Mouse (Mus musculus) layer of hippocampus, postnatal 14 days (tissue): ENCODE data around the gene Uqcr11. TPM values are rescaled to one million over a fixed set of nuclear protein-coding genes. Genes with fewer than 3 reads are reported as not detected.

Experiments used
- DNase-seq, 2 experiments: peaks; one replicate each; pipeline ENCODE4 v3.0.0; 2021 to 2022; ENCODE audit warnings: low spot score in 2 of 2, mixed read lengths in 1 of 2
- microRNA-seq, 2 experiments: library from miRNA; unstranded; fragments of <30 nt; microRNA quantifications; one replicate each; pipeline ENCODE4 v1.2.0; 2021
- total RNA-seq, 2 experiments: library from RNA; stranded (reverse); gene quantifications; 2 replicates each; pipeline ENCODE4 v1.2.3; 2021

The Uqcr11 gene
- total RNA-seq, 2 experiments from 2014 or later = 620 to 655 TPM

- DNase-seq = no peak
Measured at GRCm38 (mm10) chr10:80377716-80378115, 28.9 kb downstream of the Uqcr11 start.

GRCm38 (mm10) chr10:80376160-80376559 lies 30.5 kb downstream of the Uqcr11 start:
- DNase-seq = peak; percentile 88 to 94

GRCm38 (mm10) chr10:80374063-80374462 lies 32.6 kb downstream of the Uqcr11 start:
- DNase-seq = peak; percentile 71 to 80

GRCm38 (mm10) chr10:80372706-80373105 lies 33.9 kb downstream of the Uqcr11 start:
- DNase-seq = no peak

- no peak for DNase-seq
Measured at GRCm38 (mm10) chr10:80371983-80372382, 34.6 kb downstream of the Uqcr11 start.

GRCm38 (mm10) chr10:80371411-80371966 lies 35.1 kb downstream of the Uqcr11 start:
- DNase-seq = peak in 1 of 2 experiments; percentile 64

GRCm38 (mm10) chr10:80369995-80370747 lies 36.5 kb downstream of the Uqcr11 start:
- no peak for DNase-seq

GRCm38 (mm10) chr10:80368392-80368791 lies 38.2 kb downstream of the Uqcr11 start:
- DNase-seq = no peak

- no peak for DNase-seq
Measured at GRCm38 (mm10) chr10:80367954-80368353, 38.7 kb downstream of the Uqcr11 start.

- DNase-seq = no peak
Measured at GRCm38 (mm10) chr10:80365736-80366135, 40.9 kb downstream of the Uqcr11 start.

GRCm38 (mm10) chr10:80363734-80364133 lies 42.9 kb downstream of the Uqcr11 start:
- no peak for DNase-seq

- no peak for DNase-seq
Measured at GRCm38 (mm10) chr10:80357994-80358639, 48.5 kb downstream of the Uqcr11 start.

GRCm38 (mm10) chr10:80357336-80357735 lies 49.3 kb downstream of the Uqcr11 start:
- DNase-seq = no peak

GRCm38 (mm10) chr10:80356737-80357136 lies 49.9 kb downstream of the Uqcr11 start:
- no peak for DNase-seq

GRCm38 (mm10) chr10:80356001-80356682 lies 50.5 kb downstream of the Uqcr11 start, which contains the start of gene Plk5:
Plk5 (plus strand) TSS chr10:80356459.
- DNase-seq = no peak

GRCm38 (mm10) chr10:80355431-80355830 lies 51.2 kb downstream of the Uqcr11 start:
- no peak for DNase-seq

Small RNA genes within 50 kb of the gene (microRNA-seq; reads per million reads assigned to microRNA genes)
- 0 reads per million in 2 experiments for gene Gm22721

Other genes with a start within 250 kb of the Uqcr11 start
- 100 to 1,000 TPM in 1 of 2 experiments, 10 to 100 TPM in 1; 93.5 to 126 TPM for gene Cirbp, start 240.8 kb downstream of the Uqcr11 start, total RNA-seq
- gene 1600002K03Rik, start 233.9 kb downstream of the Uqcr11 start, total RNA-seq = 1 to 10 TPM; 5.1 to 5.2 TPM
- 10 to 100 TPM; 14.8 TPM for gene Efna2, start 227.3 kb downstream of the Uqcr11 start, total RNA-seq
- gene Mum1, start 180.4 kb downstream of the Uqcr11 start, total RNA-seq = 10 to 100 TPM; 34.4 to 43.7 TPM
- 100 to 1,000 TPM; 169 to 175 TPM for gene Ndufs7, start 157.7 kb downstream of the Uqcr11 start, total RNA-seq
- 10 to 100 TPM; 39.9 to 43.7 TPM for gene Gamt, start 145.8 kb downstream of the Uqcr11 start, total RNA-seq
- gene Dazap1, start 145.3 kb downstream of the Uqcr11 start, total RNA-seq = 10 to 100 TPM; 83.0 to 93.6 TPM
- gene Rps15, start 114.4 kb downstream of the Uqcr11 start, total RNA-seq = 100 to 1,000 TPM; 727 to 762 TPM
- 100 to 1,000 TPM; 131 to 133 TPM for gene Apc2, start 110.9 kb downstream of the Uqcr11 start, total RNA-seq
- 10 to 100 TPM; 20.4 to 23.1 TPM for gene 2310011J03Rik, start 86.3 kb downstream of the Uqcr11 start, total RNA-seq
- gene Pcsk4, start 77.3 kb downstream of the Uqcr11 start, total RNA-seq = 1 to 10 TPM; 3.2 to 4.4 TPM
- 10 to 100 TPM; 10.1 to 10.6 TPM for gene Reep6, start 76.9 kb downstream of the Uqcr11 start, total RNA-seq
- 1 to 10 TPM; 2.0 to 2.8 TPM for gene Adamtsl5, start 58.4 kb downstream of the Uqcr11 start, total RNA-seq
- 1 to 10 TPM; 3.2 to 3.4 TPM for gene Plk5, start 50.4 kb downstream of the Uqcr11 start, total RNA-seq
- gene Mex3d, start 19.2 kb downstream of the Uqcr11 start, total RNA-seq = 10 to 100 TPM; 20.3 to 24.2 TPM
- 100 to 1,000 TPM; 121 to 131 TPM for gene Mbd3, start 7.3 kb downstream of the Uqcr11 start, total RNA-seq
- 10 to 100 TPM; 33.3 to 35.0 TPM for gene Tcf3, start 26.8 kb upstream of the Uqcr11 start, total RNA-seq
- gene Onecut3, start 88.0 kb upstream of the Uqcr11 start, total RNA-seq = not detected
- gene Atp8b3, start 132.3 kb upstream of the Uqcr11 start, total RNA-seq = under 1 TPM; 0.21 TPM
- gene Rexo1, start 154.7 kb upstream of the Uqcr11 start, total RNA-seq = 10 to 100 TPM; 47.0 to 50.5 TPM
- 10 to 100 TPM; 40.1 to 44.3 TPM for gene Klf16, start 170.5 kb upstream of the Uqcr11 start, total RNA-seq
- gene Abhd17a, start 183.5 kb upstream of the Uqcr11 start, total RNA-seq = 100 to 1,000 TPM; 189 to 197 TPM
- gene Scamp4, start 196.0 kb upstream of the Uqcr11 start, total RNA-seq = 10 to 100 TPM; 38.5 to 40.7 TPM
- 1 to 10 TPM; 2.3 to 2.8 TPM for gene Adat3, start 196.1 kb upstream of the Uqcr11 start, total RNA-seq
- 1 to 10 TPM; 2.5 to 2.8 TPM for gene Gm49322, start 199.2 kb upstream of the Uqcr11 start, total RNA-seq
- gene Csnk1g2, start 216.0 kb upstream of the Uqcr11 start, total RNA-seq = 100 to 1,000 TPM; 176 to 180 TPM